Mouse (Mus musculus): ENCODE measurements around the gene Brca1.
"Not testable (repeated sequence)": the region's sequence is repeated elsewhere in the genome, so short reads cannot be mapped to it uniquely, and the experiment has no call there.

Gene Brca1

DNA sequence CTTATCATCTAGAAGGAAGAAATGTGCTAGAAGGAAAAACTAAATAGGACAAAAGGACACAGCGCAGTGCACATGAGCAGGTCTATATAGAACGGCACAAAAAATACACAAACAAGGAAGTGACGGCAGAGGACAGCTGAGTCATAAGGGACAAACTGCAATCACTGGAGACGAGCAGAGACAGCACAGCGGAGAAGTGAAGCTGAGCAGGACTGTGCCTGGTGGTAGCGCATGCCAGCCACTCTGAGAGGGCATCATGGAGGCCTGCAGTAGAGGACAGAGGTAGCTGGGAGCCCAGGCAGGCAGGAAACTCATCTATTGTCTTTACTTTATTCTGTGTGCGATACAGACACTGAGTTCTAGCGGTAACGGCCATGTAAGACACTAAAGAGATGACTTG, 8.2 kb downstream of the Brca1 start:
- no peak for DNase-seq (ENCODE audit: extremely low spot score)

- no peak for DNase-seq (ENCODE audit: extremely low spot score)
Measured at GRCm38 (mm10) chr11:101526686-101527085, 25.1 kb downstream of the Brca1 start.

DNA sequence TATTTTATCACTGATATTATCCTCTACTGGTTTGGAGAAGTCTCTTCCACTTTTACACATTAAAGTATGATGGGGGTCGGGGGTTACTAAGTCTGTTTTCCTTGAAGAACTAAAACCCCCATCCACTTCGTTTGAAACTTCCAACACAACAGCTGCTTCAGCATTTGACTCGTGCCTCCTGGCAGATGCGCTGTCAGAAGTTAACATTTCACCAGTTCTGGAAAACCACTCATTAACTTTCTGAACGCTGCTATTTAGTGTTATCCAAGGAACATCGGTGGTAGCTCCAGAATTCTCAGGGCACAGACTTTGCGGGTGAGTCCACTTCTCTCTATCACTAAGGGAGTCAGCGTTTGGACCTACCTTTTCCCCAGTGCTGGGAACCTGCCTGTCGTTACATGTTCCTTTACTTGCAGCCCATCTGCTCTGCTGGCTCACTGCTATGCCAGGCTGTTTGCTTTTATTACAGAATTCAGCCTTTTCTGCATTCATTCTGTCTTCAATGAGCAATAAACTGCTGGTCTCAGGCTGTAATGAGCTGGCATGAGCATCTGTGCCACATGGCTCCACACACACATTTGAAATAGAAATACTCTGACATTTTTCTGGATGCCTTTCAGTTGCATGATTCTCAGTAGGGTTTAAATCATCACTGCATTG, 25.7 kb downstream of the Brca1 start:
- DNase-seq (ENCODE audit: extremely low spot score): no peak

GRCm38 (mm10) chr11:101525056-101525455, 26.7 kb downstream of the Brca1 start:
- DNase-seq (ENCODE audit: extremely low spot score): no peak

- no peak for DNase-seq (ENCODE audit: extremely low spot score)
Measured at GRCm38 (mm10) chr11:101524446-101524845, 27.3 kb downstream of the Brca1 start.

DNA sequence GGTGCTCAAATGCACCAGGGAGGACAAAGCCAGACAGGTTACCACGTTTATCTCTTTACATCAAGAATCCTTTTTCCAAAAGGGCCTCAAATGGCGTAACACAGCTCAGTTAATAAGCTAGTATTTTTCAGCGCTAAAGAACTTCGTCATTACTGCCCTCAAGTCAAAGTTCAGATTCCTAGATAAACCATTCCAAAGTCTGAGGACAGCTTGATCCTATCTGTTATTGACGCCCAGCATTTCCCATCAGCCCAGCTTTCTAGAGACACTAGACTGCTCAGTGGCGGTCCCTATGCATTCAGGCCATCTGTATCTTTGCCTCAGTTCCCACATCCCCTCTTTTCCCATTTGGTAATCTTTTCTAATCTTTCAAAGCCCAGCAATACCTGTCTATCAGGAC, 32.4 kb downstream of the Brca1 start:
- no peak for DNase-seq (ENCODE audit: extremely low spot score)

- no peak for DNase-seq (ENCODE audit: extremely low spot score)
Measured at GRCm38 (mm10) chr11:101518937-101519336, 32.8 kb downstream of the Brca1 start.

DNA sequence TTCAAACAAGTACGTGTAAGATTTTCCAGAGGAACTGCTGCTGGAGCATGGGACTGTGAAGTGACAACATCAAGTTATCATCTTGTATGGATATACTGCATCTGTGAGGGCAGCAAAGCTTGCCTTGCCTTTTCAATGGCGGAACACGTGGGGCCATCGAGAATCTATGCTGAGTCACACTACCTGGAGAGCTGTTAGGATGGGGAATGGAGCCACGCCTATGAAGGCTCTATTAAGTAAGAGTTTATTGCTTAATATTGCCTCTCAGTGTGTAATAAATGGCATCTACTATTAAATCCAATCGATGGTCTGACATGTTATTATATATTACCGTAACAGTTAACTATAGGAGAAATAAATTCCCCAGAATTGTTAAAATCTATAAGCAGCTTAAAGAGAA, 44.7 kb downstream of the Brca1 start:
- no peak for DNase-seq (ENCODE audit: extremely low spot score)

DNA sequence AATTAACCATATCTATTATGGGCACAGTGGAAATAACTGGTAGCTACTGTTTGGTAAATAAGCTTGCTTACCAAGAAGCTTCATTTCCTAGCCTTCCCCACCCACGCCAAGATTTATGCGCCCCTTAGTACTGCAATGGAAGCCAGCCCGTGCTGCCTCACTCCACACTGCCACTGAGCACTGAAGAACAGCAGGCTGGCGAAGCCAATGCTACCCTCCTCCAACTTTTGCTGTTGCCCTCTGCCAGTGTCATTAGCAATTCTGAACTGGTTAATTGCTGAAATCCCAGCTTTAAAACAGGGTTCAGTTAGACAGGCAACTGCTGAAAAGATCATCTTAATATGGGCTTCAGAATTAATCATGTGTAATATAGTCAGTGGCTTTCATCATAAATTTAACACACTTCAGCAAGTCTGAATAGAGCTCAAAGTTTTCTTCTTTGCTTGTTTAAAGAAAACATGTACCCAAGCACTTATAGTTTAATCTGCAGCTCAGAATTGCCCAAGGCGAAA, 45.4 kb downstream of the Brca1 start:
- no peak for DNase-seq (ENCODE audit: extremely low spot score)

DNA sequence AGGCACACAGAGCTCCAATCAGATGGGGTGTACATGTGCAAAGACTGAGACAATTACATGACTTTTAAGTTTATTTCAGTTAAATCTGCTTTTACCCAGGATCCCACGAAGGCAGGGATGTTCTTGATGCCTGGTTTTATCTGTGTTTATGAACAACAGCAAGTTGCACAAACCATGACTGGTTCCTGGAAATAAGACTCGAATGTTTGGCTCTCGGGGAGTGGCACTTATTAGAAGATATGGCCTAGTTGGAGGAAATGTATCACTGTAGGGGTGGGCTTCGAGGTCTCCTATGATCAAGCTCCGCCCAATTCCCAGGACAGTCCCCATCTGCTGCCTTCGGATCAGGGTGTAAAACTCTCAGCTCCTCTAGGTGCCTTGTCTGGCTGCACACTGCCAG, 65.6 kb downstream of the Brca1 start:
- no peak for DNase-seq (ENCODE audit: extremely low spot score)

- DNase-seq (ENCODE audit: extremely low spot score): no peak
Measured at GRCm38 (mm10) chr11:101485509-101486028, 66.2 kb downstream of the Brca1 start.

DNA sequence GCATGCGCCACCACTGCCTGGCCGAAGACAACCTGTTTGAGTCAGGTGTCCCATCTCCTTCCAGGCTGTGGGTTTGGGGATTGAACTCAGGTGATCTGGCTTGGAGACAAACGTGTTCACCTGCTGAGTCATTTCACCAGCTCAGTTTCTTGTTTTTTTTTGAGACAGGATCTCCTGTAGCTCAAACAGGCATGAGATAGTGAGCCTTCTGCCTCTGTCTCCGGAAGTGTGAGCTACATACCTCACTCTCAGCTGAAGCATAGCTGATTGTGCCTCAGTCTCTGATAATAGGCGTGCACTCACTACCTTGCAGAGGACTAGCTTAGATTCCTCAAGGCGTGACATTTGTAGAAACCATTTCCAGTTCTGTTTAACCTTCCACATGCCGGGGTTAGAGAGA, 66.9 kb downstream of the Brca1 start:
- no peak for DNase-seq (ENCODE audit: extremely low spot score)

DNA sequence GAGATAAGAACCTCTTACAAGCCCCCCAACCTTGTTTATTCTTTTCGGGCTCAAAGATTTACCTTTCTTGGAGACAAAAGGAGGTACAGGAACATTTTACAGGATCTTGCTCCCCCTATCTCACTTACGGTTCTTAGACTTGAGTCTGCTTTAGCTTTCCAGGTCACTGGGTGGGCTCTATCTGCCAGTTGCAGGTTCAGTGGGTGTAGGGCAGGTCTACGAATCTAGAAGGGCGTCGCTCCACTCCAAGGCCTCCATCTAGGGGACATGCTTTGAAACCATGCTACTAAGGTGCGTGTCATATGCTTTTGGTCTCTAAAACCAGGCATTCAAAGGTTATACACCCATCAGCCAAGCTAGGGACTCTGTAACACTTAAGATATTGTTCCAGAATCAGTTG, 67.5 kb downstream of the Brca1 start:
- DNase-seq (ENCODE audit: extremely low spot score): no peak

- no peak for DNase-seq (ENCODE audit: extremely low spot score)
Measured at GRCm38 (mm10) chr11:101483804-101484203, 68.0 kb downstream of the Brca1 start.

DNA sequence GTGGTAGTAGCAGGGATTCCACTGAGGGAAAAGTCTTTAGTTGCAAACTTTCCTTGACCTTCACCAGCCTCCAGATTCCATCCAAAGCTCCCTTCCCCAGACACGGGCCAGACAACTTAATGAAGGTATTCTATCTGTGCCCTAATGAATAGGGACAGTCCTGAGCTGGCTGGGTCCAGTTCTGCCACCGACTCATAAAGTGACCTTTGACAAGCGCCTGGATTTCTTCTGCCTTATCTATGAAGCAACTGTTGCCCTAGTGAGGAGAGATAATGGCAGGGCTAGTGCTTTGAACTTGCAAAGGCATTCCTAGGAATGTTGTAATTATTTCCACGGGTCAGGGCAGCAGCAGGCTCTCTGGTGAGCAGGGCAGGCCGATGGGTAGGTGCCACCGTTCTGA, 70.8 kb downstream of the Brca1 start:
- no peak for DNase-seq (ENCODE audit: extremely low spot score)

DNA sequence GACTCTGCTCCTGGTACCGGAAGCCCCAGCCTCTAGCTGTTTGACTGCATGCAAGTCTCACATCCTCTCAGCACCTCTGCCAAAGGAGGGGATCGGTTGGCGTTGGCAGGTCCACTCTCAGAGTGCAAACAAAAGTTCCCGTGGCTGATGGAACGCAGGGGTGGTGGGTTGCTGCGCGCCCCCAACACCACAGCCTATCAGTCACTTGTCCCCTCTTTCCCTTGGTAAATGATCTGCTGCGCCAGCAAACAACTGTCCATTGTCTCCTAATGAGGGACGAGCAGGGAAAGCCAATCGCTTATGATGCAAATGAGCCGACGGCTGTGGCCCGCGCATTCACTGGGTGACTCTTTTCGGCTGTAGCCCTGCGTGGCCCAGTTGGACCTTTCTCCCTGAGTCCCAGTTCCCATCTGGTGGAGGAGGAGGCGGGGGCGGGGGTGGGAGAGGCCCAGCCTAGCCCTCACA, 72.6 kb downstream of the Brca1 start:
- DNase-seq (ENCODE audit: extremely low spot score): peak; percentile 70

DNA sequence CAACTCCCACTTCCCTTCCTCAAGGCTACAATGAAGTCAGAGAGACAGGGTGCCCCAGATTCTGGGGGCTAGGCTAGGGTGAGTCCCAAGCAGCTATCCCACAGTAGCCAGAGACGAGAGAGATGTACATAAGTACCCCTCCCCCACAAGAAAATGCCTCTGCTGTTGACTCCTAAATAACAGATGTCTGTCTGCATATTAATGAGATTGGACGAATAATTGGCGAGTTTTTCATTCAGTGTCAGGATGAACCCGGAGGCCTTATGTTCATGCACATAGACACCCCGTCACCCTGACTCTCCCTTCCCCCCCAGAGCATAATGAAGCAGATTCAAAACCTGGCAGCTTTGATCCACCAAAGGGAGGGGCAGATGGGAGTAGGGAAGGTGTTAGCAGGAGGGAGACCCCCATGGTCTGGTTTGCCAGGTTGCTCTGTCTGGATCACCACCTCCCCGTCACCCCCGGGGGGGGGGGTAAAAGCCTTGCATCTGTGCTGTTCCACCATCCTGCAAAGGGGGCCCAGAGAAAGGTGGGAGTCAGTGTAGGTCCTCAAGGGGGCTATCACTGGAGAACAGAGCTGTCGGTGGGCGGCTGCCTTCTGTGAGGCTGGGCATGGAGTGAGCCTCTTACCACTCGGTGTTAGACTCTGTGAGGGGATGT, 74.1 kb downstream of the Brca1 start:
- no peak for DNase-seq (ENCODE audit: extremely low spot score)

- DNase-seq (ENCODE audit: extremely low spot score): no peak
Measured at GRCm38 (mm10) chr11:101477194-101477551, 74.6 kb downstream of the Brca1 start.

DNA sequence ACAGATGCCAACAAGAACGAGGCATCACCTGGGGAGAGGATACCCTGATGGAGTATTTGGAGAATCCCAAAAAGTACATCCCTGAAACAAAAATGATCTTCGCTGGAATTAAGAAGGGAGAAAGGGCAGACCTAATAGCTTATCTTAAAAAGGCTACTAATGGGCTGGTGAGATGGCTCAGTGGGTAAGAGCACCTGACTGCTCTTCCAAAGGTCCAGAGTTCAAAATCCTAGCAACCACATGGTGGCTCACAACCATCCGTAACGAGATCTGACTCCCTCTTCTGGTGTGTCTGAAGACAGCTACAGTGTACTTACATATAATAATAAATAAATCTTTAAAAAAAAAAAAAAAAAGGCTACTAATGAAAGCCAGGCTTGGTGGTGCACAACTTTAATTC, 75.4 kb downstream of the Brca1 start:
- DNase-seq (ENCODE audit: extremely low spot score): not testable (repeated sequence)

DNA sequence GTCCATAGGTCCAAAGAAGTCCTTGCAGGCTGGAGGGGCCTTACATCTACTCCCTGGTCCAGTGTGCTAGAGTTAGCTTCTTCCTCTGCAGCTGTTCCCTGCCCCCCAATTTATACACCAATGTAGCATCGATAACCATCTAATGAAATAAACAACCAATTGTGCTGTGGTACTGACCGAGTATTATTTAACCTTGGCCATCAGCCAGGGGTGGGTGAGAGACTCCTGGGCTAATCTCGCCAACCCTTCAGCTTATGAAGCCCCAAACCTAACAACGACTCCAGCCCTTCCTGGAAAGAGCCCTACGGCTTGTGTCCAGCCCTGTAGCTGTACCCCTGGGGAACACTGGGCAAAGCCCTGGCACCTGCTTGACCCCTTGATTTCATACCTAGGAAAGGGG, 77.5 kb downstream of the Brca1 start:
- no peak for DNase-seq (ENCODE audit: extremely low spot score)

GRCm38 (mm10) chr11:101473686-101474085, 78.1 kb downstream of the Brca1 start:
- DNase-seq (ENCODE audit: extremely low spot score): not testable (repeated sequence)

GRCm38 (mm10) chr11:101472336-101472735, 79.4 kb downstream of the Brca1 start:
- no peak for DNase-seq (ENCODE audit: extremely low spot score)

GRCm38 (mm10) chr11:101471926-101472325, 79.8 kb downstream of the Brca1 start:
- DNase-seq (ENCODE audit: extremely low spot score): no peak
